Mouse (Mus musculus): ENCODE data around the gene Myo1e.

GRCm38 (mm10) chr9:70176291-70176690, 30.9 kb upstream of the Myo1e start:
- TF ChIP-seq UBTF (IDR thresholded peaks at IDR 0.05; ENCODE audit: low read depth, low read length) (no peak), POLR2AphosphoS2 (IDR thresholded peaks at IDR 0.05; ENCODE audit: low read depth, low read length) (no peak), CTCF (conservative IDR thresholded peaks at IDR 0.05 in 1 of 2, IDR thresholded peaks at IDR 0.05 in 1 of 2; ENCODE audit: low read depth in 2 of 2, low read length in 2 of 2) (no peak), POLR2A (IDR thresholded peaks at IDR 0.05; ENCODE audit: low read depth, low read length) (no peak), SIN3A (IDR thresholded peaks at IDR 0.05; ENCODE audit: low read length) (no peak), EP300 (IDR thresholded peaks at IDR 0.05; ENCODE audit: low read length) (no peak), MEF2A (IDR thresholded peaks at IDR 0.05; ENCODE audit: borderline replicate concordance, low read depth, low read length) (no peak), JUND (conservative IDR thresholded peaks at IDR 0.05; ENCODE audit: low read depth, low read length) (no peak), SMC3 (IDR thresholded peaks at IDR 0.05; ENCODE audit: low read depth, low read length) (no peak), MXI1 (IDR thresholded peaks at IDR 0.05; ENCODE audit: low read depth, low read length) (no peak), ZC3H11A (IDR thresholded peaks at IDR 0.05; ENCODE audit: low read depth, low read length) (no peak), MYC (IDR thresholded peaks at IDR 0.05; ENCODE audit: low read depth, low read length) (no peak)
